Mouse (Mus musculus): Measurements from ENCODE around the gene Agap1. TPM values are rescaled to one million over a fixed set of nuclear protein-coding genes. Genes with fewer than 3 reads are reported as not detected.

Agap1 gene
- polyA plus RNA-seq, 1 experiment from 2014 or later, result 8.5 TPM

DNA sequence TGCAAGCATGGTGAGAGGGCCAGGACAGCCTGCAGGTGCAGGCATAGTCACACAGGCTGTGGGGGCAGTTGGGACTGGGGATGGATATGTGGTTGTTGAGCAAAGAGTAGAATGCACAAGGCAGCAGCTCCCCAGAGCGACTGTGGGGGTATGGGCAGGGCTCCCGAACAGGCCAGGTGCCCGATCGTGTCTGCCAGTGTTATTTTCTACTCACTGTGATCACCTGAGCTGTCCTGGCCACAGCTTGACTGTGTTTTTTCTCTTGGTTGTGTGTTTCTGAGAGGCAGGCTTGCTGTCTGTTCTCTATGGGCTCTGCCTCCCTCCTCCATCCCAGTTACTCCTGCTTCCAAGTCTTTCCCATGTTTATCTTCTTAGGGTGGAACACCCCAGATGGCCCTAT, 154.2 kb downstream of the Agap1 start:
- Histone ChIP-seq H3K27ac (no peak overlapping the region), H3K27me3 (ENCODE audit: insufficient read depth, low read length) (no peaks in the 10 kb centered on the region), H3K4me3 (replicated peaks; ENCODE audit: low read depth, low read length) (no peak overlapping the region), H3K4me2 (ENCODE audit: low read length) (no peak overlapping the region), H3K9ac (ENCODE audit: low read depth, low read length) (no peak overlapping the region), H3K36me3 (ENCODE audit: insufficient read depth, low read length) (0 out of 2 replicates have a peak, but pooled peaks cover 17% of the 10 kb centered on the region), H3K9me3 (replicated peaks; ENCODE audit: low read length) (no peaks in the 10 kb centered on the region), H3K4me1 (replicated peaks; ENCODE audit: insufficient read depth, low read length) (no peaks in the 10 kb centered on the region)
- no peak for DNase-seq (ENCODE audit: low spot score)
- TF ChIP-seq CTCF (IDR thresholded peaks at IDR 0.05; ENCODE audit: low read depth), result no peak
- no peak for ATAC-seq (replicated peaks; ENCODE audit: low FRiP score, low read depth)
- 98% methylated on average over 4 of the region's 4 CpGs for WGBS

DNA sequence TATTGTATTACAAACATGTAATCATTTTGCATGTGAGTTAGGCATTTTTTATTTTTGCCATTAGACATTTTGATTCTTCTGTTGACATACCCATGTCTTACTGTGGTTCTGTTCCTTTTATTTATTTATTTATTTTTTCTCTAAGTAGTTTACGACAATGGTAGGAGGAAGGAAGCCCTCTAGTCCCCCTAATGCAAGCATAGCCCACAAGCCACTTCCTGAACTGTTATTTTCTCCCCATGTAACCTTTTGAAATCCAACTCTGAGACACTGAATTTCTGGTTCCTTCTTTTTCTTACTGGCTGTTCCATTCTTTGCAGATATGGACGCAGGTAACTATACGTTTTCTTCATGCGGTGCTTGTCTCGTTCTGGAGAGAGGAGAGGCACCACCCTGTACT, 155.4 kb downstream of the Agap1 start:
- TF ChIP-seq CTCF (IDR thresholded peaks at IDR 0.05; ENCODE audit: low read depth), result no peak
- WGBS, result 96% methylated on average over 5 of the region's 5 CpGs
- no peak overlapping the region for H3K27ac ChIP-seq
- ATAC-seq (replicated peaks; ENCODE audit: low FRiP score, low read depth) (no peak), DNase-seq (ENCODE audit: low spot score) (no peak)
- H3K9ac ChIP-seq (ENCODE audit: low read depth, low read length), result no peak overlapping the region
- no peak overlapping the region for H3K4me3 ChIP-seq (replicated peaks; ENCODE audit: low read depth, low read length)
- no peaks in the 10 kb centered on the region for H3K27me3 ChIP-seq (ENCODE audit: insufficient read depth, low read length)
- no peak overlapping the region for H3K4me2 ChIP-seq (ENCODE audit: low read length)
- H3K36me3 ChIP-seq (ENCODE audit: insufficient read depth, low read length), result 0 out of 2 replicates have a peak, but pooled peaks cover 18% of the 10 kb centered on the region
- no peaks in the 10 kb centered on the region for H3K4me1 ChIP-seq (replicated peaks; ENCODE audit: insufficient read depth, low read length)
- H3K9me3 ChIP-seq (replicated peaks; ENCODE audit: low read length), result no peaks in the 10 kb centered on the region

DNA sequence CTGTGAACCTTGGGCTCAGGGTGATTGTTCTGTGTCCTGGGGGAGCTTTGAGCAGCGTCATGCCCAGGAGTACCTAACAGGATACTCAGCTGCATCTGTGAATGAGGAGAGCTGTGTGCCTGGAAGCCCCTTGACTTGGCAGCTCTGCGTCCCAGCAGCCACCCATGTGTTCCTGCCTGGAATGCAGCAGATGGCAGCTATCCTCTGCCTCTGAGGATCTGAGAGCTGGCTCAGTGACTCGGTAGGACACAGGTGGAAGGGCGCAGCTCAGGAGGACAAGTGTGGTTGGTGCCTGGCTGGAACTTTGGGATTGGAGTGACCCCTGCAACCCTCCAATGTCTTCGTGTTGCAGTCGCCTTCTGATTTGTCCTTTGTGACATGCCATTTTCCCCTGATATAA, 156.9 kb downstream of the Agap1 start:
- H3K4me3 ChIP-seq (replicated peaks; ENCODE audit: low read depth, low read length), result no peak overlapping the region
- H3K27me3 ChIP-seq (ENCODE audit: insufficient read depth, low read length), result no peaks in the 10 kb centered on the region
- 0 out of 2 replicates have a peak, but pooled peaks cover 18% of the 10 kb centered on the region for H3K36me3 ChIP-seq (ENCODE audit: insufficient read depth, low read length)
- ATAC-seq (replicated peaks; ENCODE audit: low FRiP score, low read depth) (no peak), DNase-seq (ENCODE audit: low spot score) (no peak)
- no peak overlapping the region for H3K4me2 ChIP-seq (ENCODE audit: low read length)
- H3K9ac ChIP-seq (ENCODE audit: low read depth, low read length), result no peak overlapping the region
- no peak for TF ChIP-seq CTCF (IDR thresholded peaks at IDR 0.05; ENCODE audit: low read depth)
- 95% methylated on average over 6 of the region's 6 CpGs for WGBS
- H3K27ac ChIP-seq, result no peak overlapping the region
- H3K9me3 ChIP-seq (replicated peaks; ENCODE audit: low read length), result no peaks in the 10 kb centered on the region
- no peaks in the 10 kb centered on the region for H3K4me1 ChIP-seq (replicated peaks; ENCODE audit: insufficient read depth, low read length)

DNA sequence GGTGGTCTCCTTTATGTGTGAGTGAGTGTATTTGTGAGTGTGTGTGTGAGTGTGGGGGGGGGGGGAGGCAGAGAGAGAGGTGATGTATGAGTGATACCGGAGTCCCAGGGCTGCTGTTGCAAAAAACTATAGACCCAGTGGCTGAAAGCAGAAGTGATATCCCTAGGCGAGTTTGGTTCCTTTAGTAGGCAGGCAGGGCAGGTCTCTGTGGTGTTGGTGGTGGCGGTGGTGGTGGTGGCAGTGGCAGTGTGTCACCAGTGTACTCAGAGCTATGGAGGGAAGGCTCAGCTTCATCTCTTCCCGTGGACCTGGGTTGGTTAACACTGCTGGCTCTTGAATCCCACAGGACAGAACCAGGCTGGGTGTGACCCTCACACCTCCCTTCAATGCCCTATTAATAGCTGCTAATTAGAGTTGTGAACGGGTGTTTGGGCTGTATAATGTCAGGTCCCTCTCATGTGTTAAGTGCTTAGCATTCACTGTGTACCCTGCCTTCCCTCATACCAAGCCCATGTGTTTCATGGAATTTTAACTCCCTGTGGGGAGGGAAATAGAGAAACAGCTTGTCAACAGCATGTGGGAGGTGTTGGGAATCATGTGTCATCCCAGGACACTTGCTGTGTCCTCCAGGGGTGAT, 158.7 kb downstream of the Agap1 start:
- ATAC-seq (replicated peaks; ENCODE audit: low FRiP score, low read depth), result no peak
- Histone ChIP-seq H3K27me3 (ENCODE audit: insufficient read depth, low read length) (no peaks in the 10 kb centered on the region), H3K9ac (ENCODE audit: low read depth, low read length) (no peak overlapping the region), H3K4me2 (ENCODE audit: low read length) (no peak overlapping the region), H3K4me3 (replicated peaks; ENCODE audit: low read depth, low read length) (no peak overlapping the region), H3K9me3 (replicated peaks; ENCODE audit: low read length) (no peaks in the 10 kb centered on the region), H3K4me1 (replicated peaks; ENCODE audit: insufficient read depth, low read length) (no peaks in the 10 kb centered on the region), H3K36me3 (ENCODE audit: insufficient read depth, low read length) (0 out of 2 replicates have a peak, but pooled peaks cover 18% of the 10 kb centered on the region), H3K27ac (no peak overlapping the region)
- TF ChIP-seq CTCF (IDR thresholded peaks at IDR 0.05; ENCODE audit: low read depth), result no peak
- DNase-seq (ENCODE audit: low spot score), result no peak
- 58% methylated on average over 5 of the region's 5 CpGs for WGBS

DNA sequence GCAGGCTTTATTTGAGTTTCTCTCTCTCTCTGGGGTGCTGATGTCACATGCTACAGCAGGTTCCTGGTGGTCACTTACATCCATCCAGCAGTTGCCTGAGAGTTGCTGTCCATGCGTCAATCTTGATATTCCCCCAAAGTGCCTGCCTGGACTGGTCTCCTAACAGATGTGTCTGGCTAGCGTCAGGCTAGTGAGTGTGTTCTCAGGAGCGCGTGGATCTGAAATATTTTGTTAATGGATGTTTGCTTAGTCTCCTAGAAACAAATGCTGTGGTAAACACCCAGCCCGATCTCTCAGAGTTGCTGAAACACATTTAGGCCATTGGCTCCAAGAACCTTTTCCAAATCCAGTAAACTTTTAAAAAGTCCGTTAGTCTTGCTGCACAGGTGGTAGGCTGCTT, 161.9 kb downstream of the Agap1 start:
- no peak overlapping the region for H3K4me3 ChIP-seq (replicated peaks; ENCODE audit: low read depth, low read length)
- H3K9me3 ChIP-seq (replicated peaks; ENCODE audit: low read length), result no peaks in the 10 kb centered on the region
- no peaks in the 10 kb centered on the region for H3K4me1 ChIP-seq (replicated peaks; ENCODE audit: insufficient read depth, low read length)
- H3K9ac ChIP-seq (ENCODE audit: low read depth, low read length), result no peak overlapping the region
- ATAC-seq (replicated peaks; ENCODE audit: low FRiP score, low read depth) (no peak), DNase-seq (ENCODE audit: low spot score) (no peak)
- H3K4me2 ChIP-seq (ENCODE audit: low read length), result no peak overlapping the region
- no peak for TF ChIP-seq CTCF (IDR thresholded peaks at IDR 0.05; ENCODE audit: low read depth)
- H3K36me3 ChIP-seq (ENCODE audit: insufficient read depth, low read length), result 0 out of 2 replicates have a peak, but pooled peaks cover 7% of the 10 kb centered on the region
- H3K27ac ChIP-seq, result no peak overlapping the region
- no peaks in the 10 kb centered on the region for H3K27me3 ChIP-seq (ENCODE audit: insufficient read depth, low read length)
- WGBS, result 86% methylated on average over 6 of the region's 6 CpGs

DNA sequence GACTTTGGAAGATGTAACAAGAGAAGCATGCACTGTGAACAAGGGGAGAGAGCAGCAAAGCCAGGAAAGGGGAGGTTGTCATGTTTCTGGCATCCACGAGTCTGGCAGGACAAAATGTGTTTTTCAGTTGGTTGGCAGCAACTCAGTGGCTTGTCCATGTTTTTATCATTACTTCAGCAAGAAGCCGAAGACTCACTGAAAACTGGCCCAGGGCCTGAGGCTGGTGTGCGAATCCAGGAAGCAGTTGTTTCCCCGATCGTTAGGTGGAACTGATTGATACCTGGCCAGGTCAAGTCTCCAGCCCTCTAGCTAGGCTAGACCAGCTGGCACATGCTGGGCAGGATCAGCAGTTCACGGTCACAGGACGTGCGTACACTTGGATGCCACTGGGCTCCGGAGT, 162.7 kb downstream of the Agap1 start:
- no peak overlapping the region for H3K4me3 ChIP-seq (replicated peaks; ENCODE audit: low read depth, low read length)
- H3K36me3 ChIP-seq (ENCODE audit: insufficient read depth, low read length), result 0 out of 2 replicates have a peak, but pooled peaks cover 5% of the 10 kb centered on the region
- no peak for TF ChIP-seq CTCF (IDR thresholded peaks at IDR 0.05; ENCODE audit: low read depth)
- 57% methylated on average over 9 of the region's 9 CpGs for WGBS
- no peak overlapping the region for H3K27ac ChIP-seq
- ATAC-seq (replicated peaks; ENCODE audit: low FRiP score, low read depth) (no peak), DNase-seq (ENCODE audit: low spot score) (no peak)
- H3K4me2 ChIP-seq (ENCODE audit: low read length), result no peak overlapping the region
- no peak overlapping the region for H3K9ac ChIP-seq (ENCODE audit: low read depth, low read length)
- H3K4me1 ChIP-seq (replicated peaks; ENCODE audit: insufficient read depth, low read length), result no peaks in the 10 kb centered on the region
- H3K9me3 ChIP-seq (replicated peaks; ENCODE audit: low read length), result no peaks in the 10 kb centered on the region
- no peaks in the 10 kb centered on the region for H3K27me3 ChIP-seq (ENCODE audit: insufficient read depth, low read length)

DNA sequence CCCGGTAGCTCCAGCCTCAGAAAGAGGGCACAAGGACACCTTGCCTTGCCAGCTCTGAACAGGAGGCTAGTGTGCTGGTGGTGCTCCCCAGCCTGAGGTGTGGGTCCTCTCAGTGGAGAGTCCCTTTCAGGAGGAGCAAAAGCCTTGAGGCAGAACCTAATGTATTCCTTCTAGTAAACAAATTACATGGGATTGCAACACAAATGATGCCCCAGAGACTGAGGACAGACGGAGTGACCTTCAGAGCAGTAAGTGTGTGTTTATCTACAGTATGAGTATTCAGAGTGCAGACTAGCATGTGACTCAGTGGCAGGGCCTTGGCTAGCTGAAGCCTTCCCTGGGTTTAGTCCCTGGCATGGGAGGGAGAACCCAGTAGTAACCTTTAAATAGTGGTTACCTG, 165.4 kb downstream of the Agap1 start:
- Histone ChIP-seq H3K27ac (no peak overlapping the region), H3K4me3 (replicated peaks; ENCODE audit: low read depth, low read length) (no peak overlapping the region), H3K9me3 (replicated peaks; ENCODE audit: low read length) (no peaks in the 10 kb centered on the region), H3K4me2 (ENCODE audit: low read length) (no peak overlapping the region), H3K36me3 (ENCODE audit: insufficient read depth, low read length) (no peaks in the 10 kb centered on the region), H3K9ac (ENCODE audit: low read depth, low read length) (no peak overlapping the region), H3K27me3 (ENCODE audit: insufficient read depth, low read length) (no peaks in the 10 kb centered on the region), H3K4me1 (replicated peaks; ENCODE audit: insufficient read depth, low read length) (no peaks in the 10 kb centered on the region)
- WGBS, result 89% methylated on average over 2 of the region's 2 CpGs
- TF ChIP-seq CTCF (IDR thresholded peaks at IDR 0.05; ENCODE audit: low read depth), result no peak
- ATAC-seq (replicated peaks; ENCODE audit: low FRiP score, low read depth) (no peak), DNase-seq (ENCODE audit: low spot score) (no peak)

Measured in kidney, postnatal 0 days (tissue).